Mouse (Mus musculus): Measurements from ENCODE around the gene Fbxo45. TPM values are rescaled to one million over a fixed set of nuclear protein-coding genes. Genes with fewer than 3 reads are reported as not detected.

The Fbxo45 gene
- total RNA-seq, 2 experiments from 2014 or later, result 18.2 to 20.0 TPM

GRCm38 (mm10) chr16:32204902-32205301 is 42.1 kb downstream of the Fbxo45 start:
- DNase-seq, result peak; percentile 43

GRCm38 (mm10) chr16:32202681-32203080 is 44.3 kb downstream of the Fbxo45 start:
- DNase-seq, result peak; percentile 79

GRCm38 (mm10) chr16:32201004-32201325 is 46.0 kb downstream of the Fbxo45 start:
- no peak for DNase-seq

GRCm38 (mm10) chr16:32200256-32201003 is 46.5 kb downstream of the Fbxo45 start:
- DNase-seq, result peak; percentile 60

- peak; percentile 11 for DNase-seq
Measured at GRCm38 (mm10) chr16:32190011-32190441, 56.9 kb downstream of the Fbxo45 start.

GRCm38 (mm10) chr16:32189109-32189508 is 57.8 kb downstream of the Fbxo45 start:
- peak; percentile 22 for DNase-seq

GRCm38 (mm10) chr16:32186056-32186455 is 60.9 kb downstream of the Fbxo45 start:
- no peak for DNase-seq

Small RNA genes lying within 50 kb of the gene (microRNA-seq; reads per million reads assigned to microRNA genes)
- gene Mir1946a, result not detected

Other genes starting within 250 kb of the Fbxo45 start
- gene Senp5, start 243.9 kb downstream of the Fbxo45 start, total RNA-seq (2021), result 10 to 100 TPM; 22.0 to 22.8 TPM
- gene Pak2, start 167.8 kb downstream of the Fbxo45 start, total RNA-seq (2021), result 10 to 100 TPM; 47.5 to 50.3 TPM
- gene Pigx, start 147.4 kb downstream of the Fbxo45 start, total RNA-seq (2021), result 10 to 100 TPM; 34.1 to 35.0 TPM
- 10 to 100 TPM; 10.8 to 11.2 TPM for gene Cep19, start 147.4 kb downstream of the Fbxo45 start, total RNA-seq (2021)
- 10 to 100 TPM; 11.0 to 16.4 TPM for gene Nrros, start 81.6 kb downstream of the Fbxo45 start, total RNA-seq (2021)
- gene Bex6, start 67.3 kb downstream of the Fbxo45 start, total RNA-seq (2021), result not detected
- gene Wdr53, start 69 bp upstream of the Fbxo45 start, total RNA-seq (2021), result 10 to 100 TPM; 12.3 to 13.9 TPM
- gene Smco1, start 24.3 kb upstream of the Fbxo45 start, total RNA-seq (2021), result under 1 TPM; 0.18 to 0.97 TPM
- 10 to 100 TPM; 20.6 to 21.3 TPM for gene Rnf168, start 30.3 kb upstream of the Fbxo45 start, total RNA-seq (2021)
- 10 to 100 TPM; 50.6 to 61.5 TPM for gene Ubxn7, start 85.1 kb upstream of the Fbxo45 start, total RNA-seq (2021)
- under 1 TPM in 1 of 2 experiments, not detected in 1; 0.42 TPM for gene Tm4sf19, start 153.3 kb upstream of the Fbxo45 start, total RNA-seq (2021)
- 1 to 10 TPM; 5.8 to 6.0 TPM for gene Tctex1d2, start 172.5 kb upstream of the Fbxo45 start, total RNA-seq (2021)
- 10 to 100 TPM; 73.1 to 78.1 TPM for gene Pcyt1a, start 183.8 kb upstream of the Fbxo45 start, total RNA-seq (2021)
- gene Slc51a, start 240.7 kb upstream of the Fbxo45 start, total RNA-seq (2021), result not detected
- gene Zdhhc19, start 249.1 kb upstream of the Fbxo45 start, total RNA-seq (2021), result not detected

All from adrenal gland, postnatal 10 days (tissue).